Mouse (Mus musculus): Measurements from ENCODE around the gene Cactin.

Cactin gene

DNA sequence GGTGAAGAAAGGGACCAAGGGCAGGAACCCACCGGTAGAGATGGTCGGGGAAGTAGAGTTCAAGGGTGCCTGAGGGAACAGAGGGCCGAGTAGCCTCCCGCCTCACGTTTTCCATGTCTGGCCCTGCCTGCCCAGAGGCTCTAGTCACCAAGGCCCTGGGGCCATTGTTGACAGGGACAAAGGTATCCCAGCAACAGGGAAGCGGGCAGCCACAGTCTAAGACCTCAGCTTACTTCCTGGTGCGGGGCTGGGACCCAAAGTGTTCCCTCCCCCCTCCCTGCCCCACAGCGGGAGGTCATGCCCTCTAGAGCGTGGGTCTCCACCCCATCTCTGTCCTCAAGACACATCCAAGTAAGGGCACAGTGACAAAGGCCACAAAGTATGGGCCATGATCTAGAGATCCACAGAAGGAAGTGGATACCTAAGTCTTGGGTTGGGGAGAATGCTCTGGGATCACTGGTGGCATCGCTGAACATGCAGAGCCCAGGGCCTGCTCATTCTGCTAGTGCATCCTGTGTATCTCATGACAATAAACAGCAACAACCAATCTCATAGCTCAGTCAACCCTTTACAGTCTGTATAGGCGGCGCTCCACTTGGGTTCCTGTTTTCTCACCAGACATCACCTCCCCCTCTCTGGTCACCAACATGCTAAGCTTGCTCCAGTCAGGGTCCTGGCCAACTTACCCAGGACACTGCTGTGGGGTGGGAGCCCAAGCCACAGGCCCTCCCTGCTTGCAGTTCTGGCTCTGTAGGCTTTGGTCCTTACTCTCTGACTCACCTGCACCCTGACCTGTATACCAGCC lies 45.0 kb downstream of the Cactin start, which contains the start of gene 4930404N11Rik:
4930404N11Rik (minus strand) TSS at position 145 of the 805 bp plus-strand sequence.
- no peak for DNase-seq

DNA sequence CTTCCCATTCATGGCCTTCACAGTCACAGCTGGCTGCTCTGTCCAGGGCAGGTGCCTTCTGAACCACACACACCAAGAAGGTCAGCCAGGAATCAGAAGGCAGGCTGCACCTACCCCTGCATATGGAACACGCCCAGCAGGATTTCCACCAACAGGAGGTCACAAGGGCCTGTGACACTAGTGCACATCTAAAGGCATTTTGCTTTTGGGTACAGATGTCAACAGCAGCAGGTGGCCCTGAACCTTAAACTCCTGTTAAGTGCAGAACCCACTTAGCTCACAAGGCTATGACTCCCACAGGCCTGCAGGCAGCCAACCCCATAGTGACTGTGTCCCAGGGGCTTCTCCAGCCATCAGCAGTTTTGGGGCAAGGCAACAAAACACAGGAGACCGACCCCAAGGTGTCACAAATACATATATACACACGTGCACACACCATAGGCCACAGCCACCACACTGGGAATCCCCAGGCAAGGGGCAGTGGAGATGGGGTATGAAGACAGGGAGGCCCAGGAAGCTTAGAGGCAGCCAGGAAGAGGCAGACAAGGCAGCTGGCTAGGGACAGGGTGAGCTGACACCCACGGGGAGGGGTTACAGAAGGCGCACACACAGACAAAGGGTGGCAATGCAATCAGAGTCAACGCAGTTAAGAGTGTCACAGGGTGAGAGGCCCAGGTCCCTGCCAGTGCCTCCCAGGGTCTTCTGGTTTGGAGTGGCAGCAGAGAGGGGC lies 45.7 kb downstream of the Cactin start:
- DNase-seq: no peak

DNA sequence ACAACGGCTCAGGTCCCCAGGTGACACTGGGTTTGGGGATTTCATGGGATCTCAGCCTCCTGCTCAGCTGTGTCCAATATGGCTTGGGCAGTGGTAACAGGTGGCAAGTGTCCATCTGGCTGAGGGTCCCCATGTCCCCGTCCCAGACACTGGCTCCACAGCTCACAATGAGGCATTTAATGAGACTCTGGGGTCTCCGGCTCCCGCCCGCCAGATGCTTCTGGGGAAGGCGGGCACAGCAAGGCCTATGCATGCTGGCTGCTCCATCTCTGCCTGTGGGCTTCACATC lies 46.2 kb downstream of the Cactin start:
- DNase-seq: no peak

DNA sequence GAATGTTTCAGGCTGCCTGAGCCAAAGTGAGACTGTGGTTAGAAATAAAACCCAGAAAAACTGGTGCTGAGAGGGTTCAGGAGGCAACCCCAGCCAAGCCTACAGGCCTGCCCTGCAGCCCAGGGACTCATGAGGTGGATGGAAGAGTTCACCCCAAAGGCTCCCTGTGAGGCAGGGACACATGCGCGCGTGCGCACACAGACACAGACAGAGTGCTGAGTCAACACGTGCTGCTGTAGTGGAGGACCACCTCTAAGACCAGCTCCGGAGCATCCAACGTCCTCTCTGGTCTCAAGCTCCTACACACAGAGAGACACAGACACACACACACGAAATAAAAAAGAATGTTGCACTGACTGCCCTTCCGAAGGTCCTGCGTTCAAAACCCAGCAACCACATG lies 54.4 kb downstream of the Cactin start:
- DNase-seq: no peak

All from kidney, adult 18-20 months (tissue).